Mouse (Mus musculus): ENCODE measurements around the gene Psmd3.

GRCm38 (mm10) chr11:98671857-98672256, 10.5 kb upstream of the Psmd3 start:
- no peak for TF ChIP-seq CTCF (IDR thresholded peaks at IDR 0.05; ENCODE audit: extremely low read depth, insufficient read depth, low read length)
- no peak for TF ChIP-seq POLR2A (IDR thresholded peaks at IDR 0.05; ENCODE audit: extremely low read depth, insufficient read depth, low read length)
